Mouse (Mus musculus) brain, embryonic 14.5 days (tissue): ENCODE results near the gene Necab2.

Experiments
- CTCF ChIP-seq: fragments of 200-500 bp; IDR thresholded peaks from 2 replicates; pipeline ENCODE4 v1.5.1; 2012; ENCODE audit warnings: inconsistent platforms, mild to moderate bottlenecking, moderate library complexity, borderline replicate concordance; ENCODE audit not compliant: insufficient read depth, insufficient read length; ENCODE audit errors: extremely low read depth
- POLR2A ChIP-seq: fragments of 200-500 bp; IDR thresholded peaks from 2 replicates; pipeline ENCODE4 v1.6.1; 2012; ENCODE audit warnings: mild to moderate bottlenecking, inconsistent platforms, borderline replicate concordance; ENCODE audit not compliant: poor library complexity, insufficient read depth, insufficient read length, severe bottlenecking; ENCODE audit errors: extremely low read depth

DNA sequence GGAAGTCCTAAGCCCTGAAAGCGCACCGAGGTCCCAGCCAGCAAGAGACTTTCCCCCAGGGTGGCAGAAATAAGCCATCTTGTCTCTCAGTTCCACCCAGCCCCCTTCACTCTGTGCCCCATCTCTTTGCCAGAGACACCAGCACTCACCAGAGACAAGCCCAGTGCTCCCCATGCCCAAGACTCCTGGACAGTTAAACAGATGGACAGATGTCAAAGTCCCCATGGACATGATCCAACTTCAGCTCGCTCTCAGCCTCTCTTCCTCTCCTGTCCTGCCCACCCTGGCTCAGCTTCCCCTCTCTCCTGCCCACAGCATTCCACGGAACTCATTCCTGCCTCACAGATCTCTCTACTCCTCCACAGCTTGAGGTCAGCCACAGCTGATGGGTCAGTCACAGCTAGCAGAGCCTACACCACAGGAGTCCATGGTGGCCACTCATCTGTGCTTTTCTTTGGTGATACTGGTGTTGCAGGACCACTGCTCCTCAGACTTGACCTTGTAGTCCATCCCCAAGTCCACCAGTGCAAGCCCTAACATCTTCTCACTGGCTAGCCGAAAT, 17.7 kb upstream of the Necab2 start:
- TF ChIP-seq POLR2A (no peak), CTCF (no peak)
